Mouse (Mus musculus): ENCODE measurements around the gene S100a1.

- TF ChIP-seq POLR2A (IDR thresholded peaks at IDR 0.05; ENCODE audit: extremely low read depth, insufficient read depth, low read length), result peak; percentile 34; the same call in 1 of the 2 replicates
- no peak for TF ChIP-seq CTCF (IDR thresholded peaks at IDR 0.05; ENCODE audit: low read depth, low read length)
Observed at GRCm38 (mm10) chr3:90508950-90509746, 5.0 kb downstream of the S100a1 start, which contains the start of gene Chtop.

Data from liver, adult 2 months (tissue).